Mouse (Mus musculus) urinary bladder, postnatal 36 days (tissue): ENCODE measurements around the gene Ppp2r3c.
"Not testable (repeated sequence)": the region's sequence is repeated elsewhere in the genome, so short reads cannot be mapped to it uniquely, and the experiment has no call there.

Experiments
- DNase-seq, 2 experiments: peaks; one replicate each; pipeline ENCODE4 v3.0.0; 2022; ENCODE audit warnings: low spot score in 2 of 2, mixed read lengths in 1 of 2

Gene Ppp2r3c

GRCm38 (mm10) chr12:55272243-55272642, 30.6 kb downstream of the Ppp2r3c start:
- no peak for DNase-seq

GRCm38 (mm10) chr12:55263385-55263784, 39.4 kb downstream of the Ppp2r3c start:
- not testable (repeated sequence) for DNase-seq

- DNase-seq: not testable (repeated sequence)
Measured at GRCm38 (mm10) chr12:55261950-55262349, 40.8 kb downstream of the Ppp2r3c start.

- not testable (repeated sequence) for DNase-seq
Measured at GRCm38 (mm10) chr12:55242243-55242642, 60.6 kb downstream of the Ppp2r3c start.

- peak in 1 of 2 experiments; percentile 0 for DNase-seq
Measured at GRCm38 (mm10) chr12:55230520-55230861, 72.3 kb downstream of the Ppp2r3c start.

GRCm38 (mm10) chr12:55229626-55230519, 72.9 kb downstream of the Ppp2r3c start, which contains the start of gene Srp54c:
TSS of gene Srp54c (plus strand) at chr12:55230168.
- DNase-seq: not testable (repeated sequence)
